Mouse (Mus musculus): ENCODE results near the gene Tns3.

DNA sequence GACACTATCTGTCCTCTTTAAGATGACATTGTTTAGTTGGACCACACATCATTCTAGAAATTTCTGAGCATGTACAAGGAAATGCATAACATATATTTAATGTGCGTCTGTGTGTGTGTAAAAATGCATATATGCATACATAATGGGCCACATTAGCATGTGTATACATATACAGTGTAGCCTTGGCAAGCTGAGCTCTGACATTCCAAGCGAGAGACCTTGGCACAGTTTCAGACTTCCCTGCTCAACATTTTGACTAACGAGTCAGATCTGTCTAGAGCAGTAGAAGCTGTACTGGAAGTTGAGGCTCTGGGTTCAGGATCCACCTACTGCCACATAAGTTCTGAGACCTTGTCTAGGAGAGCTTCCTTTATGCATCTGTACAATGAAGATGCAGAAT is 17.0 kb upstream of the Tns3 start:
- TF ChIP-seq CTCF (IDR thresholded peaks at IDR 0.05; ENCODE audit: borderline replicate concordance, insufficient read depth, low read depth, low read length) (no peak), POLR2A (IDR thresholded peaks at IDR 0.05; ENCODE audit: borderline replicate concordance, insufficient read depth, low read length) (no peak)
